Mouse (Mus musculus): Measurements from ENCODE around the gene Rsph3b. TPM values are rescaled to one million over a fixed set of nuclear protein-coding genes. Genes with fewer than 3 reads are reported as not detected.
A peak's percentile ranks its signal among the peaks of the same experiment; 100 is the strongest.
"Not testable (repeated sequence)": the region's sequence is repeated elsewhere in the genome, so short reads cannot be mapped to it uniquely, and the experiment has no call there.

Rsph3b gene
- total RNA-seq (2021), result 10 to 100 TPM; 29.2 to 34.0 TPM

- DNase-seq (ENCODE audit: extremely low spot score in 1 of 2, low spot score in 1 of 2), result peak; percentile 62 to 77
Observed at GRCm38 (mm10) chr17:6947984-6948768, at the start of gene Rsph3b. Gene Rsph3b (minus strand): TSS chr17:6948682.

- DNase-seq (ENCODE audit: extremely low spot score in 1 of 2, low spot score in 1 of 2), result not testable (repeated sequence)
Observed at GRCm38 (mm10) chr17:6997778-6998490, 49.5 kb upstream of the Rsph3b start.

GRCm38 (mm10) chr17:6996826-6997225 lies 48.3 kb upstream of the Rsph3b start:
- DNase-seq (ENCODE audit: extremely low spot score in 1 of 2, low spot score in 1 of 2), result not testable (repeated sequence)

GRCm38 (mm10) chr17:6995504-6995903 lies 47.0 kb upstream of the Rsph3b start:
- DNase-seq (ENCODE audit: extremely low spot score in 1 of 2, low spot score in 1 of 2), result not testable (repeated sequence)

GRCm38 (mm10) chr17:6986118-6986517 lies 37.6 kb upstream of the Rsph3b start:
- not testable (repeated sequence) for DNase-seq (ENCODE audit: extremely low spot score in 1 of 2, low spot score in 1 of 2)

- DNase-seq (ENCODE audit: extremely low spot score in 1 of 2, low spot score in 1 of 2), result not testable (repeated sequence)
Observed at GRCm38 (mm10) chr17:6980144-6980543, 31.7 kb upstream of the Rsph3b start.

GRCm38 (mm10) chr17:6979380-6979779 lies 30.9 kb upstream of the Rsph3b start:
- not testable (repeated sequence) for DNase-seq (ENCODE audit: extremely low spot score in 1 of 2, low spot score in 1 of 2)

- peak in 1 of 2 experiments; percentile 59 for DNase-seq (ENCODE audit: extremely low spot score in 1 of 2, low spot score in 1 of 2)
Observed at GRCm38 (mm10) chr17:6978287-6979248, 30.1 kb upstream of the Rsph3b start, which contains the start of gene Gm49721. Gene Gm49721 (plus strand): TSS chr17:6978904.

GRCm38 (mm10) chr17:6974985-6975384 lies 26.5 kb upstream of the Rsph3b start:
- DNase-seq (ENCODE audit: extremely low spot score in 1 of 2, low spot score in 1 of 2), result not testable (repeated sequence)

- DNase-seq (ENCODE audit: extremely low spot score in 1 of 2, low spot score in 1 of 2), result not testable (repeated sequence)
Observed at GRCm38 (mm10) chr17:6972836-6973396, 24.4 kb upstream of the Rsph3b start.

GRCm38 (mm10) chr17:6971238-6971637 lies 22.8 kb upstream of the Rsph3b start:
- not testable (repeated sequence) for DNase-seq (ENCODE audit: extremely low spot score in 1 of 2, low spot score in 1 of 2)

- DNase-seq (ENCODE audit: extremely low spot score in 1 of 2, low spot score in 1 of 2), result not testable (repeated sequence)
Observed at GRCm38 (mm10) chr17:6970334-6970733, 21.9 kb upstream of the Rsph3b start, which contains the start of gene Rnaset2b. Gene Rnaset2b (plus strand): TSS chr17:6970634.

GRCm38 (mm10) chr17:6967673-6968072 lies 19.2 kb upstream of the Rsph3b start:
- not testable (repeated sequence) for DNase-seq (ENCODE audit: extremely low spot score in 1 of 2, low spot score in 1 of 2)

- not testable (repeated sequence) for DNase-seq (ENCODE audit: extremely low spot score in 1 of 2, low spot score in 1 of 2)
Observed at GRCm38 (mm10) chr17:6965364-6965763, 16.9 kb upstream of the Rsph3b start.

GRCm38 (mm10) chr17:6962936-6963335 lies 14.5 kb upstream of the Rsph3b start:
- not testable (repeated sequence) for DNase-seq (ENCODE audit: extremely low spot score in 1 of 2, low spot score in 1 of 2)

- DNase-seq (ENCODE audit: extremely low spot score in 1 of 2, low spot score in 1 of 2), result not testable (repeated sequence)
Observed at GRCm38 (mm10) chr17:6962339-6962738, 13.9 kb upstream of the Rsph3b start.

GRCm38 (mm10) chr17:6961181-6962000 lies 12.9 kb upstream of the Rsph3b start:
- DNase-seq (ENCODE audit: extremely low spot score in 1 of 2, low spot score in 1 of 2), result peak in 1 of 2 experiments; percentile 43

GRCm38 (mm10) chr17:6960776-6961175 lies 12.3 kb upstream of the Rsph3b start, which contains the start of gene Tagap1:
Gene Tagap1 (minus strand): TSS chr17:6961156.
- peak in 1 of 2 experiments; percentile 53 for DNase-seq (ENCODE audit: extremely low spot score in 1 of 2, low spot score in 1 of 2)

- not testable (repeated sequence) for DNase-seq (ENCODE audit: extremely low spot score in 1 of 2, low spot score in 1 of 2)
Observed at GRCm38 (mm10) chr17:6960349-6960748, 11.9 kb upstream of the Rsph3b start.
